Mouse (Mus musculus): ENCODE data around the gene St6galnac4.

St6galnac4 gene

GRCm38 (mm10) chr2:32586871-32587351 is at the start of gene St6galnac4:
Gene St6galnac4, plus strand, starts transcription at chr2:32587095.
- peak; percentile 95 to 97 for DNase-seq

DNA sequence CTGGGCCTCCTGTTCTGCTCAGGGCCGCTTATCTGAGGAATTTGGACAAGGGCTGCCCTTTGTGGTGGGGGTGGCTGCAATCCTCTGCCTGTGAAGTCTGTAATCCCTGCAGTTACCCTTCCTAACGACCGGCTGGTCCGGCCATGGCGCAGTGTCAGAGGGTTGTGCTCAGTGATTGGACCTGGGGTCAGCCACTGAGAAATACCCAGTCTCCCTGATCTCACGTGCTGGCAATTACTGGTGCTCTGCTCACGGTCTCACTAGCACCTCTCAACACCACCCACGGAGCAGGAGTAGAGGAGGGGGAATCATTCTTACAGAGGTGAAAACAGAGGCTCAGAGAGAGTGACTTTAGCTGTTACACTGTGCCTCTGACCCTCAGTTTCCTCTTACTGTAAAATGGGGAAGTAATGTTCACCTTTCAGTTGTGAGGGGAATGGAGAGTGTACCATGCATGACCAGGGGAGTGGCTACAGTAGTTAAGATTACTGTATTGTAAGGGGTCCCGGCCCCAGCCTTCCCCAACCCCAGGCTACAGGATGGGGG is 49.5 kb upstream of the St6galnac4 start:
- peak in 1 of 2 experiments; percentile 57 for DNase-seq

DNA sequence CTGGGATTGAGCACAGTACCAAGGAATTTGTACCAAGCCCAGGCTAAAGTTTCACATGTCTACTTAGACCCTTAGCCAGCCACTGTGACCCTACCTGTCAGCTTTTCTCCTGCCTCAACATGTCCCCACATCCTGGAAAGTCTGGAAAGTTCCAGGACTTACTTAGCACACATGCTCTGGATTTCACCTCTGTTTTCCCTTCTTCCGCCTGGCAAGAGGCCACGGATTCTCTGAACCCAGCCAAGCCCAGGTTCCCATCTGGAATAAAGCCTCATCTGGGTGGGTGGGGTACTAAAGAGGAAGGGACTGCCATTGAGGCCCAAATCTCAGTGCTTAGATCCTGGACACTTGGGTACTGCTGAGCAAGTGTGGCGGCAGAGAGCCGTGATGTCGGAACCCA is 49.0 kb upstream of the St6galnac4 start:
- peak in 1 of 2 experiments; percentile 46 for DNase-seq

DNA sequence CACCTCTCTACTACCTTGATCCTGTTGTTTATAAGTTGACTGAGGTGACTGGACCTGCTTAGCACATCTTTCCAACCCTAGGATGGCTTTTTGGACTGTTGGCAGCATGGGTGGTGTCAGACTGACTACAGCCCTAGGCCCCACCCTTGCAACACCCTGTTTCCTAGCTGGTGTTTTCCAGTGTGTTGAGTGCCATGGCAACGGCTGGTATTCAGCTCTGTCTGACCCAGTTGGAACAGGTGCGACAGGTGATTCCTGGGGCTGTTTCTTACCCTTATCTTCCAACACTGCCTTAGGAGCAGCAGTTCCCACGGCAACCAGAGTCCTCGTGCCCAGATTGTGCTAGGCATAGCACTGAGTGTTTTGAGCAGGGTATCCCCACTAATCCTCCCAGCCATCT is 48.4 kb upstream of the St6galnac4 start:
- no peak for DNase-seq

DNA sequence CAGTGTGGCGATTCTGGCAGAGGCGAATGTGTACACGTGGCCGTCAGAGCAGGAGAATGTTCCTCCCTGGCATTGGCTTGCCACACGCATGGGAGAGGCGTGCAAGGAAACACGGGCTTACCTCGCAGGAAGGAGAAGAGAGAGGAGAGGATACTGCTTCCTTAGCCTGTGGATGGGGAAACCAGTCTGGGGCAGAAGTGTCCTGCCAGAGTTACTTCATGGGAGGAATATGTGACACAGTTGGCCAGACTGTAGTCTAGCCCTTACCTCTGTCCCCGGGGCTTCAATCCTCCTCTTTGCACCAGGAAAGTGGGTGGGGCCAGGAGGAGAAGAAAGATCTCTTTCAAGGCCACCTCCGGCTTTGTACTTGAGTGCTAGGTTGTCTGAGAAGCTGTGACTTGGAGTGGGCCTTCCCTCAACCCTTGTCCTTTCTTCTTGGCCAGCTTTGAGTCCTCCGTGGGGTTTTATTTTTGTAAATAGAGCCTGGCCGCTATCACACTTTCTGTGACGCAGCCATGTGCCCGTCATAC is 47.4 kb upstream of the St6galnac4 start:
- DNase-seq, result no peak

DNA sequence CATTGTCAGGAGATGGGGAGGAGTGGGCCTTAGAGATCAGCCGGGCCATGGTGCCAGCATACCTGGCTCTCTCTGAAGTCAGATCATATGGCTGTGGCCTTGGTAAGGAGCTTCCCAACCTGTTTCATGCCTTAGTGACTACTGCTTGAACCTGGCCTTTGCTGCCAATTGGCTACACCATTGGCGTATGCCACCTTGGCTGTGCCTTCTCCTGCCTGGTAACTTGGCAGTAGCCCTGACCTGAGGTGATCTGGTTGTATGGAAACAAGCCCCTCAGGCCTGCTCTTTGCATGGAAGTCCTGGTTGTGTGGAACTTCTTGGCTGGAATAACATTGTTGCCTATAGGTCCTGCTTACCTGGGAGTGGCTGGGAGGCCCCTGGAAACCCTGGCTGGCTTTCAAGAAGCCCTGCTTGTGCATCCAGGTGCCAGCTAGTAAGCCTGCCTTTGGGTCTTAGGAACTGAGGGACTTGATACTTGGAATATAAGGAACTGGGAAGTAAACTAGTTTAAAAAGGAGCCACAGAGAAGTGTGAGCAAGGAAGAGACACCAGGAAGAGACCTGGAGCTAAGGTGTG is 45.5 kb upstream of the St6galnac4 start:
- DNase-seq, result no peak

DNA sequence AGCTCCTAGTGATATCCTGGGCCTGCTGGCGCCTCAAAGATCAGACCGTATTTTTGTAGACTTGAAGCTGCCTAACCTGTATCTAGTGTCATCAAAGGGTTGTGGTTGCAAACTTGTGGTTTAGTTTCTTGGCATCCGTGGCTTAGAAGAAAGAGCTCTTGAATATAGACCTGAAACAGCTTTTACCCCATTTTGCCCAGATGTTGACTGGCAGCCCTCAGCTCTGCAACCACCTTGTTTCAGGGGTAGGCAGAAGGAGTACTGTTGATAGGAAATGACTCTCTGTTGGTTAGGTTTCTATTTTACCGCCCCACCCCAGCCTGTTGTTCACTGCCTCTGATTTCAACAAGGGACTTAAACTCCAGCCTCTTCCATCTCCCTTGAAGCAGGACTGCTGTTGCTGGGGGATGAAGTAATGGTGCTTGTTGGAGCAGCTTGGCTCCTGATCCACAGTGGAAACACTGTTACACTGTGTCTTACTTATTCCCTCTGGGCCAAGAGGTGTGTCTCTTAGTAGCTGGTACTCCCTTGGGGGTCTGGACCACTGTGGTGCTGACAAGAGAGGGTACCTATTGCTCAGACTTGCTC is 44.8 kb upstream of the St6galnac4 start:
- no peak for DNase-seq

DNA sequence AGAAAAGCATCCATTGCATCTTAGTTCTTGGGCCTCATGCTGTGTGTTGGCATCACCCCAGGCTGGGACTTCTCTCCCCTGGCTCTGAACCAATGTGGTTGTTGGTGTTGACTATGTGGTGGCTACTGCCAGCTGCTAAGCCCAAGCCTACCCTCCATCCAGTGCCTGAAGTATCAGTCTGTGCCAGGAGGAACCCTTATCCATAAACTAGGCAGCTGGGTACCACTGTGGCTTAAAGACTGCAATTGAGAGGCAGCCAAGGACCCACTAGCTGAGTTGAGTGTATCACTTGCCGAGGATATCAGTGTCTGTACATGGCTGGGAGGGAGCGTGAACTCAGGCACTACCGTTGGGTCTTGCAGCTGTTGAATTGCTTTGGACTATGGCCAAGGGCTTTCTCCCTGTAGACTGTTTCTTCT is 43.9 kb upstream of the St6galnac4 start:
- no peak for DNase-seq

GRCm38 (mm10) chr2:32546951-32547350 is 39.9 kb upstream of the St6galnac4 start:
- DNase-seq, result no peak

DNA sequence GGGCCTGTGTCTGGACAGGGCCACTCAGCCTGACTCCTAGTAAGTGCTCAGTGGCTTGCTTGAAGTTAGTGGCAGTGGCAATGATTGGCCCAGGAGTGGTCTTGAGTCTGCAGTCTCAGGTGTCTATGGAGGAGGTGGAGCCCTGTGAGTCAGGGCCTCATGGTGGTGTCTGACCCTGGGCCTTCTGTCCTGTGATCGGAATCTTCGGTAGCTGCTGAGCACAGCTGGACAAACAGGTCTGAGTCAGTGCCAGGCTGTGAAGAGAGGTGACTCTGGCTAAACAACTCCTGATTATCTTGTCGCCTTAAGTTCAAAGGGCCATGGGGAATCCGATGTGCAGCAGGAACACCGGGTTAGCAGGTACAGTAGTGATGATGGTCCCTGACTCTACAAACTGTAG is 39.5 kb upstream of the St6galnac4 start:
- no peak for DNase-seq

DNA sequence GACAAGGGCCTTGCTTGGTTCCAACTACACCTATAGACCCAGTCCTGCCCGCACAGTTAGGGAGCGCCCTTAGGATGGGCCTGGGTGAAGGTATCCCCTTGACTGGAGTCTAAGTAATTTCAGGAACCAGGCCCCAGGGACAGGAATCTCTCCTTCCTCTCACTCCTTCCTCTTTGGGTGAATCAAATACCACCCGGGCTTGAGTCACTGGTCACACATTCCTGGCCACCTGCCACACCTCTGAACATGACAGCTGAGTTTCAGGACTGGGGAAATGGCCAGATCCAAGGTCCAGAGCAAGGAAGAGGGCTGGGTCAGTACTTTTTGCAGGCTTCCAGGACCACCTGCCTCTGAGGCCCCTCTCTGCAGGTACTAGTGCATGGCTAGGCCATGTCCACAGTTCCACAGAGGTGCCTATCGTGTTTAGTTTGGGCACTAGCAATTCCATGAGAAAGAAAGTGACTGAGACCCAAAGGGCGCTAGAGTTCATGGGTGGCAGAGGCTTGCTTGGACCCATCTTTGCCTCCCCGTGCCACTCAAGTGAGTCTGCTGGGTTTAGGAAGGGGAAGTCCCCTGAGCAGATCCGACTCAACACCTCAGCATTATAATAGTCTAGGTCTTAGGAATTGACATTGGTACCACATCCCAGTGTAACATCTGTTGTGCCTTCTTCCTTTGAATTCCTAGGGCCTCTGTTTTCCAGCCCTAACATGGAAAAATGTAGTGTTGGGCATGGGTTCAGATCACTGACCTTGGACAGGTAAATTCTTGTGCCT is 38.7 kb upstream of the St6galnac4 start:
- peak; percentile 44 to 51 for DNase-seq

GRCm38 (mm10) chr2:32549171-32549570 is 37.7 kb upstream of the St6galnac4 start:
- DNase-seq, result no peak

- peak; percentile 34 to 35 for DNase-seq
Measured at GRCm38 (mm10) chr2:32549764-32550163, 37.1 kb upstream of the St6galnac4 start.

DNA sequence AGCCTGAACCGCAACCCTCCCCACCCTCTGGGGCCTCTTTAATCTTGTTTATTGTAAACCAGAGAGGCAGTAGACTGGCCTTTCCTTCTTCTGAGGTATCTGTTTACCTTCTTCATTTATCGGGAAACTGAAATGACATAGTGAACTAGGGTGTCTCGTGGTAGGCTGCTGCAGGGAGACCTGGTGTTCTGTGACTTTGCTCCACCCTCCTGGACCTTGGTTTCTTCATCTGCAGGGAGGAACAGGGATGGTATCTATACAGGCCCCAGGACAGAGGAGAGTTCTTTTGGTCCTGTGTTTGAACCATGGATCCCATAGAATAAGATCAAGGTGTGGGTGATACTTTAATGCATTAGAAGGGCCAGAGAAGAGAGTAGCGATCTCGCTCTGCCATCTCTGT is 35.7 kb upstream of the St6galnac4 start:
- no peak for DNase-seq

- no peak for DNase-seq
Measured at GRCm38 (mm10) chr2:32553592-32554148, 33.2 kb upstream of the St6galnac4 start.

GRCm38 (mm10) chr2:32555484-32555883 is 31.4 kb upstream of the St6galnac4 start:
- DNase-seq, result peak in 1 of 2 experiments; percentile 39

DNA sequence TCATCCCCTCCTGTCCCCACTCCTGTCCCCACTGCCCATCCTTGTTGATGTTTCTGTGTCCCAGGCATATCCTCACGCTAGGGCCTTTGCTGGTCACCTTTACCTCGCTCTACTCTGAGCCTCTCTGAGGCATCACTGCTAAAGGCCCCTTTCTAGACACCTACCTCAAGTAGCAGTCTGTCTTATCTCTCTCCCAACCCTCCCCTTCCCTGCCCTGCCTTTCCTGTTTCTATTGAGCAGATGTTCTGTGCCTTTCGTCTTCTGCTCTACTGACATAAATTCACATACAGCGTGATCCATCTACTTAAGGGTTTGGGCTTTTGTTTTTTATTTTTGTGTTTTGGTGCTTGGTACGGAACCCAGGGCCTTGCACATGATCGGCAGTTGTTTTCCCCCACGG is 30.9 kb upstream of the St6galnac4 start:
- DNase-seq, result no peak

DNA sequence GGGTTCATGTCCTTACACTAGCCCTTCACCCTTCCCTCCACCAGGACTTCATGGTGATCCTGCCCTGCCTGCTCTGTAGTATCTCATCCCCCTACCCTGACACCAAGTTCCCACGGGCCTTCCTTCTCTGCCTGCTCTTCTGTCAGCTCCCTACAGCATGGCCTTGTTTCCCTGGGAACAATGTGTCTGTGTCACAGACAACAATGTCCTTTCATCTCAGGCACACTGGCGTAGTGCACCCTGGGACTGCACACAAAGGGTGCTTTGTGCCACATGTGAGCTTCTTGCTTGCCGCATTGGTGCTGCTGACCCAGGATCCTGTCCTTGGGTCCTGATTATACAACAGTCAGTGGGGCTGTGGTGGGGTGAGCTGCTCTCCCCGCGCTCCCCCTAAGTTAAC is 27.3 kb upstream of the St6galnac4 start:
- no peak for DNase-seq

DNA sequence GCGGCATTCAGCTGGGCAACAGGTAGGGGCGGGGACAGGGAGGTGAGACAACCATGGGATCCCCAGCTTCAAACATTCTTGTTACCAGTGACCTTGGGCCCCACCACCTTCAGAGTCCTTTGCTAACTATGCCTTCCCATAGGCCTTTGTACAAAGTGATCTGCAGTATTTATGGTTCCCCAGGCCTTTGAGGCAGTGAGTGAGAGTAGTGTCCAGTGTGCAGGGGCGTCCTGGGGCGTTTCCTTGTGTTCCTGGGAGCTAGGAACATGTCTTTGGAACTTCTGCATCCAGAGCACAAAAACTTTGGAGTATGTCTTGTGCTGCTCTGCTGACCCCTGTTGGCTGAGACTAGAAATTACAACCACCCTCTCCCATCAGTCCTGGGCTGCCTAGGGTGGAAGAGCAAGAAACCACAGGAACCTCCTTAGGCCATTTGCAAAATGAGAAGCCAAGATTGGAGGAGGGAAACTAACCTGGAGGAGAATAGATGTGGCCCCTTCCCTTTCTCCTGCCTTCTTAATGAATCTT is 20.3 kb upstream of the St6galnac4 start:
- DNase-seq, result peak; percentile 70 to 80

- peak; percentile 26 to 35 for DNase-seq
Measured at GRCm38 (mm10) chr2:32568149-32568548, 18.7 kb upstream of the St6galnac4 start.

- DNase-seq, result no peak
Measured at GRCm38 (mm10) chr2:32568941-32569340, 18.0 kb upstream of the St6galnac4 start.

DNA sequence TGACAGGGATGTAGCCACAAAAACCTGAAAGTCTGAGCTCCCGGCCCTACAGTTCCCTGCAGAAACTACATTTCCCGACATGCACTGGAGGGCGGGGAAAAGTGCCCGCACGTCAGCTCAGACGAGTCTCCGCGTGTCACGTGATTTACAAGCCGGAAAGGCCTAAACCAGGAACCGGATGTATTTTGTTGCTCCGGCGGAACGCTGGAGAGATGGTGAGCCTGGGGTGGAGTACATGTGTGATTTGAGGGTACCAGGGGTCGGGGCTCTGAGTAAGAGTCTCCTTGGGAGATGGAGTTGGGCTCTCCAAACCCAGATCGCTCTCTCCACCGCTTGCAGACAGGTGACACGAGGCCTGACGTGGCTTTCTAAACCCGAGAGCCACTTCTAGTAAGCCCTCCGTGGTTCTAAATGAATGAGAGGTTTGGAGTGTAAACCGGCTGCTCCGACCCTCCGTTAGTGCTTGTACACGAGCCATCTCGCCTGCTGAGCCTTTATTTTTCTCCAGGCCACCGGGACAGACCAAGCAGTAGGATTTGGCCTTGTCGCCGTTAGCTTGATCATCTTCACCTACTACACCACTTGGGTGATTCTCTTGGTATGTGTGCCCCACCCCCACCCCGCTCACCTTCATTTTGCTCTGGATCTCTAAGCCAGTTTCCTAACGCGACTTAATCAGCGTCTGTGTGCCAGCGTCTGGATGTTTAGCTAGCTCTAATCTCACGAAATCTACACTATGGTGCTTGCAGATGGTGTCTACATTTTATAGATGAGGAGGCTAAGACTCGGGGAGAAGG is 16.0 kb upstream of the St6galnac4 start, which contains the start of gene Dpm2:
Gene Dpm2 (plus strand): TSS at position 161 of the 797 bp plus-strand sequence.
- DNase-seq, result peak; percentile 91 to 94

Measured in kidney, postnatal 4 days (tissue).